Mouse (Mus musculus) forebrain, embryonic 15.5 days (tissue): ENCODE measurements around the gene Nos1ap. TPM values are rescaled to one million over a fixed set of nuclear protein-coding genes. Genes with fewer than 3 reads are reported as not detected.

ENCODE experiments used
- ATAC-seq: fragments of 200-750 bp; cut with Nextera tagmentation; replicated peaks from 2 replicates; pipeline ENCODE4 v1.8.0; 2017; ENCODE audit warnings: mild to moderate bottlenecking, moderate TSS enrichment, moderate library complexity
- H3K27ac ChIP-seq: fragments of 300-500 bp; sonication (generic); replicated peaks from 2 replicates; pipeline ENCODE4 v1.5.1; 2015; ENCODE audit warnings: mild to moderate bottlenecking, inconsistent platforms
- H3K27me3 ChIP-seq: fragments of 300-500 bp; sonication (generic); 2 replicates; pipeline ENCODE4 v1.6.1; 2015; ENCODE audit warnings: inconsistent platforms
- H3K36me3 ChIP-seq: fragments of 300-500 bp; sonication (generic); 2 replicates; pipeline ENCODE4 v1.6.1; 2015; ENCODE audit warnings: mild to moderate bottlenecking, inconsistent platforms
- H3K4me1 ChIP-seq: fragments of 300-500 bp; sonication (generic); 2 replicates; pipeline ENCODE4 v1.6.1; 2015; ENCODE audit warnings: inconsistent platforms
- H3K4me2 ChIP-seq: fragments of 300-500 bp; sonication (generic); replicated peaks from 2 replicates; pipeline ENCODE4 v1.6.1; 2015; ENCODE audit warnings: mild to moderate bottlenecking, inconsistent platforms
- H3K4me3 ChIP-seq: fragments of 300-500 bp; sonication (generic); 2 replicates; pipeline ENCODE4 v1.5.1; 2015; ENCODE audit warnings: mild to moderate bottlenecking, inconsistent platforms
- H3K9ac ChIP-seq: fragments of 300-500 bp; sonication (generic); replicated peaks from 2 replicates; pipeline ENCODE4 v1.6.1; 2015; ENCODE audit warnings: mild to moderate bottlenecking, inconsistent platforms
- H3K9me3 ChIP-seq: fragments of 300-500 bp; sonication (generic); 2 replicates; pipeline ENCODE4 v1.6.1; 2016; ENCODE audit warnings: inconsistent platforms
- WGBS: fragments of 180-500 bp; shearing (Covaris S2); methylation state at CpG from one replicate; pipeline ENCODE4 v1.1.7; 2015; ENCODE audit warnings: mixed read lengths; 5-methylcytosine and 5-hydroxymethylcytosine counted together
- polyA plus RNA-seq: library from polyadenylated mRNA; unstranded; fragments of >200 nt; fragmentation: Nextera tagmentation; extraction: Ambion mirVana; gene quantifications from 2 replicates; pipeline ENCODE4 v1.2.1, GENCODE M21; 2015

Nos1ap gene
- 25.4 and 27.0 TPM in 2 replicates for polyA plus RNA-seq

DNA sequence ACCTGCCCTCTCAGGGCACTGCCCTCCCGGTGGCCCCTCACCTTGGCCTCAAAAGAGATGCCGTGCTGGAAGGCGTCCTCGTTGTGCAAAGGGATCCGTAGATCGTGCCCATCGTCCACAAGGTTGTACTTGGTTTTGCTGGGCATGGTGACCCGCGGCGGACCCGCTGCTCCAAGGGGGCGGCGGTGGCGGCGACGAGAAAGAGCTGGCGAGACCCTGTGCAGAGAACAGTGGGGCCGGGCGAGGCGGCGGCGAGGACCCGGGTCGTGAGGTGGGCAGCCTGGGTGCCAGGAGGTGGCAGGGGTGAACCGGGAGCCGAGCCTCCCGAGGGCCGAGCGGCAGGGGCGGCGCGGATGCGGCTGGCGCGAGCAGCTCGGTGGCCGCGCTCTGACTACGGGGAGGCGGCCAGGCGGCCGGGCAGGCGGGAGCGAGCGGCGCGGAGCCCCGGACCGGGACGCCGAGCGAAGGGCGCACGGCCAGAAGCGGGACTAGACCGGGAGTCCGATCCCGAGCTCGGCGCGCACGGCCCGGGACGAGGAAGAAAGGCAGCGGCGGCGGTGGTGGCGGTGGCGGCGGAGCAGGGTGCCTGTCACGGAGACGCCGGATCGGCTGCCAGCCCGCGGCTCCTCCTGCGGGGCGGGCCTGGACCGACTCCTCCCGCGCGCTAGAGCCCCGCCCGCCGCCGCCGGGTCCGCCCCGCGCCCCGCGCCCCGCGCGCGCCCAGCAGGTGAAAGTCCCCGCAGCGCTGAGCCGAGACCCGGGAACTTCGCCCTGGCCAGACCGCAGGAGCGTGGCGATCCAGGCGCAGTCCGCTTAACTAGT, at the start of gene Nos1ap:
TSS of gene Nos1ap (minus strand) at position 643 of the 822 bp plus-strand sequence.
- Histone ChIP-seq H3K27me3 (no peaks in the 10 kb centered on the region), H3K9ac (peak within 1 kb of the TSS; percentile 82), H3K4me2 (peak within 1 kb of the TSS; percentile 87), H3K36me3 (0 out of 2 replicates have a peak, but pooled peaks cover 6% of the 10 kb centered on the region), H3K27ac (peak within 1 kb of the TSS; percentile 68), H3K4me3 (peak within 1 kb of the TSS; percentile 82), H3K9me3 (no peaks in the 10 kb centered on the region), H3K4me1 (peaks cover 30% of the 10 kb centered on the region)
- peak; percentile 96 for ATAC-seq
- under 1% methylated on average over 65 of the region's 106 CpGs for WGBS

DNA sequence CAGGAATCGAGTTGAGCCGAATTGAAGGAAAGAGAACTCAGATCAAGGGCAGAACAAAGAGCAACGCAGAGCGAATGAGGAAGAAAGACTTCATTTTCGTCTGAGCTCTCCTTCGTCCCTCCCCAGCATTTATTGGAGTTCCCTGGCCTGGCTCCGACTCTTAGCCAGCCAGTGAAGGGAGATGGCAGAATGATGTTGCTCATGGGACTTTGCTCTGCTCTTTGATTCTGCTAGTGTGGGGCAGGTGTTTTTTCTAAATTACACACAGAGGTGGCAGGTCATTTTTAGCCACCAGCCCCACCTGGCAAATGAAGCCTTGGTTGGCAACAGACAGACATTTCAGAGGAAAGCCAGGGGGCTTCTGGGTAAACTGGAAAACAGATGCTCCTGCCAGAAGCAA, 49.3 kb upstream of the Nos1ap start:
- H3K4me1 ChIP-seq = peaks cover 5% of the 10 kb centered on the region; the same call in 1 of the 2 replicates
- ATAC-seq = no peak
- 91% methylated on average over 7 of the region's 7 CpGs for WGBS
- H3K27ac ChIP-seq = no peak overlapping the region
- no peak overlapping the region for H3K4me3 ChIP-seq
- no peaks in the 10 kb centered on the region for H3K27me3 ChIP-seq
- H3K9me3 ChIP-seq = no peaks in the 10 kb centered on the region
- H3K9ac ChIP-seq = no peak overlapping the region
- no peaks in the 10 kb centered on the region for H3K36me3 ChIP-seq
- H3K4me2 ChIP-seq = no peak overlapping the region

DNA sequence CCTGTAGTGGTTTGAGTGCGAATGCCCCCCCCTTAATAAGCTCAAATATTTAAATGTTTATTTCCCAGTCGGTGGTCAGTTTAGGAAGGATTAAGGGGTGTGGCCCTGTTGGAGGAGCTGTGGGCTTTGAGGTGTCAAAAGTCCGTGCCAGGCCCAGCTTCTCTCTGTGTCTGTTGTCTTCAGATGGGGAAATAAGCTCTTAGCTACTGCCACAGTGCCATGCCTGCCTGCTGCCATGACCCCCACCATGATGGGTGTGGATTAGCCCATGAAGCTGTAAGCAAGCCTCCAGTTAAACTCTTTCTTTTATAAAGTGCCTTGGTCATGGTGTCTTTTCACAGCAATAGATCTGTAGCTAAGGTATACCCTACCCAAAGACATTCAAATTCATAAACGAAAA, 43.2 kb upstream of the Nos1ap start:
- ATAC-seq = peak; percentile 32; the same call in 1 of the 2 replicates

DNA sequence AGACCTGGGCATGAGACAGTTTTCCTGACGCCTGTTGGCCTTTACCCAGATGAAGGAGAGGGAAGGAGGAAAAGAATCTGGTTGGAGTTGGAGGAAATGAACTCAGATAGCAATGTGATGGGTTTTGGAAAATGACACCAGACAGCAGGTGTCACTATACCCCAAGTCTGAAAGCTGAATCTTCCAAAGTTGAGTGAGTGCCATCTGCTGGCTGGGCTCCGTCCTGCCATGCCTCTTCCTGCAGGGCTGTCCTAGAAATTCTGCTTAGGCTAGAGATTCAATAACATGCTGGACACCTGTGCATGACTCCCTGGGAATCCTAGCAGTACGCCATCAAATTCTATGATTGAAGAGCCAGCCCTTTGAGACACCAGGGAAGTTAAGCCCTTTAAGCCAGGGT, 42.7 kb upstream of the Nos1ap start:
- no peaks in the 10 kb centered on the region for H3K27me3 ChIP-seq
- peak; percentile 77 for ATAC-seq
- no peaks in the 10 kb centered on the region for H3K4me1 ChIP-seq
- H3K4me3 ChIP-seq = no peak overlapping the region
- H3K9me3 ChIP-seq = no peaks in the 10 kb centered on the region
- WGBS = 18% methylated on average over 3 of the region's 3 CpGs
- no peak overlapping the region for H3K4me2 ChIP-seq
- no peaks in the 10 kb centered on the region for H3K36me3 ChIP-seq
- H3K27ac ChIP-seq = no peak overlapping the region
- no peak overlapping the region for H3K9ac ChIP-seq

More for the DNA sequence above, 43.2 kb upstream of the Nos1ap start:
- Histone ChIP-seq H3K36me3 (no peaks in the 10 kb centered on the region), H3K27me3 (no peaks in the 10 kb centered on the region), H3K4me3 (no peak overlapping the region), H3K9ac (no peak overlapping the region), H3K4me2 (no peak overlapping the region), H3K9me3 (no peaks in the 10 kb centered on the region), H3K27ac (no peak overlapping the region), H3K4me1 (no peaks in the 10 kb centered on the region)
- 72% methylated on average over 4 of the region's 4 CpGs for WGBS

DNA sequence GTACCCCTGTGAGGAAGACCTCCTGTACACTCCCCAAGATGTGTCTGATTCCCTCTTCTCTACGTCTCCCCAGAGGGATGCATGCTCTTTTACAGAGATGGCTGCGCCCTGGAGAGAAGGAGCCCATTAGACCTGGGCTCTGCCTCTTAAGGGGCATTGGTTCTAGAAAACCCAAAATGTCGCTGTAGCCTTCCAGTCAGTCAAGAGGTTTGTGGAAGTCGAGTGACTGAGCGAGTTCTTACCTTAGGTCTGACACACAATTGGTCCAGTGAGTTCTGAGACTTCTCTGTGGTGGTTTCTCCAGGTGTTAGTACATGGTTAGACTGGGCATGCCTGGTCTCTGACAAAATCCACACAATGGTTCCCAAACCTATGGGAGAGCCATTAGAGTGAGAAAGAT, 41.9 kb upstream of the Nos1ap start:
- H3K9me3 ChIP-seq = no peaks in the 10 kb centered on the region
- no peak overlapping the region for H3K27ac ChIP-seq
- WGBS = 91% methylated on average over 5 of the region's 5 CpGs
- H3K27me3 ChIP-seq = no peaks in the 10 kb centered on the region
- H3K4me3 ChIP-seq = no peak overlapping the region
- no peaks in the 10 kb centered on the region for H3K36me3 ChIP-seq
- H3K4me2 ChIP-seq = no peak overlapping the region
- ATAC-seq = no peak
- H3K4me1 ChIP-seq = no peaks in the 10 kb centered on the region
- H3K9ac ChIP-seq = no peak overlapping the region

DNA sequence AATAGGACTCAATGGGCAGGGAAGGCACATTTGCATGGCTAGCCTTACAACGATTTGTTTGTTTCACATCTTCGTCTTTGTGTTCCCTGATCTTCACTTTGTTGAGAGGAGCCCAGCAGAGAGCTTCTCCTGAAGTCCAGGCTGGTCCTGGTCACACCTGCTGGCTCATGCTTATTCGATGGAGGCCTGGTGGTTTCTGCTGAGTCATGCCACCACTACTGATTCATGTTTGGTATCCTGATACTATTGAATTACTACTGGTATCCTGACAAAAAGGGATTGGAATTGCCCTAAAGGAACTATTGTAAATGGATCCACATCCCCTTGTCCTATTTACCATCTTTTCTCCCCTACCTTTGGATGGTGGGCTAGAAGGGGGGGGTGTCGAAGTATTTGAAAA, 40.8 kb upstream of the Nos1ap start:
- H3K4me3 ChIP-seq = no peak overlapping the region
- no peak overlapping the region for H3K9ac ChIP-seq
- H3K4me2 ChIP-seq = no peak overlapping the region
- 82% methylated on average over 4 of the region's 4 CpGs for WGBS
- H3K36me3 ChIP-seq = no peaks in the 10 kb centered on the region
- no peak overlapping the region for H3K27ac ChIP-seq
- H3K9me3 ChIP-seq = no peaks in the 10 kb centered on the region
- no peaks in the 10 kb centered on the region for H3K27me3 ChIP-seq
- H3K4me1 ChIP-seq = no peaks in the 10 kb centered on the region
- ATAC-seq = no peak

DNA sequence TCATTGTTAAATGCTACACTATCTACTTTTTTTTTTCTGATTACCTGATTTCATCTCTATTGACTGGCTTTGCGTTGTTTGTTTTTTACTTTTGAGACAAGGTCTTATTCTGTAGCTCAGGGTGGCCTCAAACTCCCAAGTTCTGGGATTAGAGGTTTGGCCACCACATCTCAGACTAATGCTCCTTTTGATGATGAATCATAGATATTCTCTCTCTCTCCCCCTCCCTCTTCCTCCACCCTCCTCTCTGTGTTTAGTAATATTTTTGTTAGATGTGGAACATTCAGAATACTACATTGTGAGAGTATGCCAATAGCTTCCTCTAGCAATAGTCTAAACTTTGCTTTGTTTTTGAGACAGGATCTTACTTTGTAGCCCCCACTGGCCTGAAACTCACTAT, 33.8 kb upstream of the Nos1ap start:
- no peak overlapping the region for H3K9ac ChIP-seq
- no peaks in the 10 kb centered on the region for H3K4me1 ChIP-seq
- H3K4me3 ChIP-seq = no peak overlapping the region
- H3K27me3 ChIP-seq = no peaks in the 10 kb centered on the region
- no peaks in the 10 kb centered on the region for H3K36me3 ChIP-seq
- no peak overlapping the region for H3K27ac ChIP-seq
- ATAC-seq = no peak
- WGBS = 100% methylated on average over 1 of the region's 1 CpGs
- H3K9me3 ChIP-seq = no peaks in the 10 kb centered on the region
- no peak overlapping the region for H3K4me2 ChIP-seq

DNA sequence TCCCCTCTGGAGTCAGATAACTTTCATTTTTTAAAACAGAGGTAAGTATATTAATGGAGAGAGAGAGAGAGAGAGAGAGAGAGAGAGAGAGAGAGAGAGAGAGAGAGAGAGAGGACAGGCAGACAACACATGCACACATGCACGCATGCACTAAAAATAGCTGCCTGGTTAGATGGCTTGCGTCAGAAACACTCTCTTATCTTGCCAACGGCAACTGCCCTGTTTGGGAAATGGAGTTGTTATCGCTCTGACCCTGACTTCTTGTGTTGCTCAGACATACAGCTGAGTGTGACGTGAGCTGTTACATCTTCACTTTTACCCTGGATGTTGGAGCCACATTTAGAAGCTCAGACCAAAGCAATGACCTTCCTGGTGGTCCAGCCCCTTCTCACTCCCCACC, 33.3 kb upstream of the Nos1ap start:
- Histone ChIP-seq H3K27ac (no peak overlapping the region), H3K4me1 (no peaks in the 10 kb centered on the region), H3K9me3 (no peaks in the 10 kb centered on the region), H3K36me3 (no peaks in the 10 kb centered on the region), H3K4me2 (no peak overlapping the region), H3K9ac (no peak overlapping the region), H3K4me3 (no peak overlapping the region), H3K27me3 (no peaks in the 10 kb centered on the region)
- WGBS = 85% methylated on average over 5 of the region's 5 CpGs
- ATAC-seq = no peak

DNA sequence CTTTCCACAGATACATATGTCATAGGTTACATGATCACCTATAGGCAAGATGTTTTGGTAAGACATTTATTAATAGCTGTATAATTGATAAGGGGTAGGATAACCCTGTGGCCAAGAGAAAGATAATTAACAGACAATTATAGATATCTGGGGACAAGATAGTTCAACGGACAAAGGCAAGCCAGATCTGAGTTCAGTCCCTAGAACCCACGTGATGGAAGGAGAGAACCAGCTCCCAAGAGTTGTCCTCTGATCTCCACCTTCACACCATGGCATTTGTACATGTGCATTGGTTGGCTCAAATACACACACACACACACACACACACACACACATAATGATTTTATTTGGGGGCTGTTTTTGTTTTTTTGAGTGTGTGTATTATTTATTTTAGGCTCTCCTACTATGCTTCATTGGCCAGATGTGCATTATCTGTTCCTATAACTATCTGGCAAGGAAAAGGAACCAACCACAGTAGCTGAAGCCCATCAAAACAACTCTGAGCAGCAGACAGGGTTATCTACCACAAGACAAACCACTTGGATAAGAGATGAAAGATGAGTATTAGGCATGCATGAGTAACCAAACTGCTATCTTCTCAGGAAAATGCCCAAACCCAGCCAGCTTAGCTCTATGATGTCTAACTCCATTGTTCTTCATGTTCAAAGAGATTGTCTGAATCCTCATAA, 30.2 kb upstream of the Nos1ap start:
- no peak overlapping the region for H3K27ac ChIP-seq
- WGBS = 83% methylated on average over 2 of the region's 2 CpGs
- no peak overlapping the region for H3K9ac ChIP-seq
- no peaks in the 10 kb centered on the region for H3K36me3 ChIP-seq
- H3K9me3 ChIP-seq = no peaks in the 10 kb centered on the region
- H3K4me3 ChIP-seq = no peak overlapping the region
- no peaks in the 10 kb centered on the region for H3K27me3 ChIP-seq
- ATAC-seq = no peak
- H3K4me2 ChIP-seq = no peak overlapping the region
- no peaks in the 10 kb centered on the region for H3K4me1 ChIP-seq

DNA sequence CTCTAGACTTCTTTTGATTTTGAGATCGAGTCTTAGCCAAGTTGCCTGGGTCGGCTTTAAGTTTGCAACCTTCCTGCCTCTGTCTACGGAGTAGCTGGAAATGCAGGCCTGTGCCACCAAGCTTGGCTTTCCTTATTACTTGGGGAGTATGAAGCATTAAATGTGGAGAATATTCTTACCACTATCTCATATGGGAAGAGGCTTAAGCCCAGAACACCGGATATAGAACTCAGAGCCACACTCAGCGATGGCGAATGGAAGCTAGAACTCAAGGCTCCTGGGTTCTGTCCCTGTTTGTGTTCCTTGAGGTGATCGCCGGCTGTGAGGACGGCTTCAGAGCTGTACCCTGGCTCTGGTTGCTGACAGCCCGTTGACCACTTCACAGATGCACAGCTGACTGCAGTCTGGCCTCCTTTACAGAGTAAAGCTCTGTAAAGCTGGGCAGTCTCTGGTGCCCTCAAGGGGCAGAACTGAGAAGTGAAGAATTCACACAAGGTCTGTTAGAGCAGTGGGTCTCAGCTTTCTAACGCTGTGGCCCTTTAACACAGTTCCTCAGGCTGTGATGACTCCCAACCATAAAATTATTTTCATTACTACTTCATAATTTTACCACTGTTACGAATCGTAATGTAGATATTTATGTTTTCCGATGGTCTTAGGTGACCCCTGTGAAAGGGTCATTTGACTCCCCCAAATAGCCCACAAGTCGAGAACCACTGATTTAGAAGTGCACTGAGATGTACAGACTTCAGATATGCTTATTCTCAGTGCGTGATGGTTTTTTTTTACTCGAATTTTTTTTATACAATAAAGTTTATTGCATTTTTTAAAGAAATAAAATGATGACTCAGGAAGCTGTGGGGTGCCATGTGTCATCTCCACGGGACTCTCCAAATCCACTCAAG, 23.6 kb upstream of the Nos1ap start:
- no peak overlapping the region for H3K4me3 ChIP-seq
- WGBS = 60% methylated on average over 18 of the region's 18 CpGs
- H3K27ac ChIP-seq = no peak overlapping the region
- no peaks in the 10 kb centered on the region for H3K9me3 ChIP-seq
- peak; percentile 98 for ATAC-seq
- no peak overlapping the region for H3K4me2 ChIP-seq
- H3K4me1 ChIP-seq = no peaks in the 10 kb centered on the region
- H3K9ac ChIP-seq = no peak overlapping the region
- no peaks in the 10 kb centered on the region for H3K36me3 ChIP-seq
- no peaks in the 10 kb centered on the region for H3K27me3 ChIP-seq

DNA sequence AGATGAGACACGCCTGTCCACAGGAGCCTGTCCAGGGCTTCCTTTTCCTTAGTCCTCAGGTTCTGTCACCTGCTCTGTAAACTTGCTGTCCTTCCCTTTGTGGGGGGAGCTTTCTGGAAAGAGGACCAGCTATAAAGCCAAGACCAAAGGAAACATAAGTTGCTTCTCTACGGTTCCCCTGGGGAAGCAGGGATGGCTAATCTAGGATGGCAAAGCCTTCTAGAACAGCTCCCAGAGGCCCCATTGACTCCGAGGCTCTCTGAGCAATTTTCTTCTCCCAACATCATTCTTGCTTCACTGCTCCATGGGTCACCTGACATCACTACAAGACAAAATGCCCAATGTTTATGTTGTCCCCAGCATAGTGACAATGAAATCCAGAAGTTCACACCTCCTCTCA, 22.0 kb upstream of the Nos1ap start:
- WGBS = 96% methylated on average over 3 of the region's 3 CpGs
- no peak overlapping the region for H3K27ac ChIP-seq
- H3K9ac ChIP-seq = no peak overlapping the region
- no peak overlapping the region for H3K4me2 ChIP-seq
- H3K9me3 ChIP-seq = no peaks in the 10 kb centered on the region
- no peak for ATAC-seq
- no peaks in the 10 kb centered on the region for H3K36me3 ChIP-seq
- H3K27me3 ChIP-seq = no peaks in the 10 kb centered on the region
- no peak overlapping the region for H3K4me3 ChIP-seq
- no peaks in the 10 kb centered on the region for H3K4me1 ChIP-seq

DNA sequence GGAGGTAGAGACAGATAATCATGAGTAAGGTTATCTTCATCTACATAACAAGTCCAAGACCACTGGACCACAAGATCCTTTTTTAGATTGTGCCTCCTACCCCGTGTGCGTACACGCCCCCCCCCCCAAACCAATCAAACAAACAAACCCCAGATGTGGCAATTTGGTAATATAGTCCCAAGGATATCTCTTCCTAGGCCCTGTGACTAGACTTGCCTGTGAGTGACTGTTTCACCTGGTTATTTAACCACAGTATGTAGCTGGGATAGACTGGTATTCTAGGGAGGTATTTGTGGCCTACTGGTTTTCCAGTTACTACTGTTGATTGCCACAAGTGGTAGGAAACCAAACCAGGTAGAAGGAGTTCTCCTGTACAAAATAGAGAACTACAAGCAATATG, 21.0 kb upstream of the Nos1ap start:
- Histone ChIP-seq H3K4me3 (no peak overlapping the region), H3K36me3 (no peaks in the 10 kb centered on the region), H3K27ac (no peak overlapping the region), H3K9ac (no peak overlapping the region), H3K27me3 (no peaks in the 10 kb centered on the region), H3K9me3 (no peaks in the 10 kb centered on the region), H3K4me1 (no peaks in the 10 kb centered on the region), H3K4me2 (no peak overlapping the region)
- no peak for ATAC-seq
- 89% methylated on average over 3 of the region's 3 CpGs for WGBS
